Mouse (Mus musculus): ENCODE data around the gene Gm10638.

- TF ChIP-seq CTCF (IDR thresholded peaks at IDR 0.05; ENCODE audit: control insufficient read depth, insufficient read depth, insufficient read length) (no peak), USF1 (IDR thresholded peaks at IDR 0.05; ENCODE audit: low read depth) (no peak)
Measured at GRCm38 (mm10) chr8:86745221-86745934, at the start of gene Gm10638, which contains the start of gene Siah1a.
